Mouse (Mus musculus): ENCODE measurements around the gene Asl. TPM values are rescaled to one million over a fixed set of nuclear protein-coding genes. Genes with fewer than 3 reads are reported as not detected.

Asl gene
- polyA plus RNA-seq (2015; fragmentation: Nextera tagmentation; extraction: Ambion mirVana) = 30.0 and 30.4 TPM in 2 replicates

GRCm38 (mm10) chr5:130029142-130029897 lies at the start of gene Asl, which contains the start of gene Crcp:
TSS of gene Asl (minus strand) at chr5:130029247.
TSS of gene Crcp (plus strand) at chr5:130029290.
- peak; percentile 81 for ATAC-seq (ENCODE audit: insufficient number of reproducible peaks, low FRiP score, low TSS enrichment, low read depth)
- 1% methylated on average over 51 of the region's 51 CpGs for WGBS
- peak within 1 kb of the TSS; percentile 66 for H3K4me2 ChIP-seq (replicated peaks)

GRCm38 (mm10) chr5:130078834-130079156 lies 49.7 kb upstream of the Asl start:
- Histone ChIP-seq H3K4me1 (peaks cover 16% of the 10 kb centered on the region), H3K36me3 (peaks cover 6% of the 10 kb centered on the region; the same call in 1 of the 2 replicates), H3K27ac (replicated peaks) (peak overlapping the region; percentile 68; the same call in 1 of the 2 replicates), H3K27me3 (no peaks in the 10 kb centered on the region), H3K9ac (peak overlapping the region; percentile 72; the same call in 1 of the 2 replicates), H3K4me3 (replicated peaks) (peak overlapping the region; percentile 68), H3K9me3 (replicated peaks) (no peaks in the 10 kb centered on the region), H3K4me2 (replicated peaks) (peak overlapping the region; percentile 75)
- WGBS = 40% methylated on average over 6 of the region's 6 CpGs
- no peak for ATAC-seq (ENCODE audit: insufficient number of reproducible peaks, low FRiP score, low TSS enrichment, low read depth)

More at GRCm38 (mm10) chr5:130029142-130029897, at the start of gene Asl, which contains the start of gene Crcp:
- H3K27ac ChIP-seq (replicated peaks) = peak within 1 kb of the TSS; percentile 94
- no peaks in the 10 kb centered on the region for H3K36me3 ChIP-seq
- peak within 1 kb of the TSS; percentile 78 for H3K4me3 ChIP-seq (replicated peaks)
- peak within 1 kb of the TSS; percentile 78 for H3K9ac ChIP-seq
- H3K4me1 ChIP-seq = 0 out of 2 replicates have a peak, but pooled peaks cover 8% of the 10 kb centered on the region
- H3K27me3 ChIP-seq = 0 out of 2 replicates have a peak, but pooled peaks cover 3% of the 10 kb centered on the region
- no peaks in the 10 kb centered on the region for H3K9me3 ChIP-seq (replicated peaks)

- H3K4me2 ChIP-seq (replicated peaks) = no peak overlapping the region
- H3K36me3 ChIP-seq = peaks cover 6% of the 10 kb centered on the region; the same call in 1 of the 2 replicates
- 71% methylated on average over 9 of the region's 9 CpGs for WGBS
- peak overlapping the region; percentile 68; the same call in 1 of the 2 replicates for H3K27ac ChIP-seq (replicated peaks)
- no peak for ATAC-seq (ENCODE audit: insufficient number of reproducible peaks, low FRiP score, low TSS enrichment, low read depth)
- H3K9ac ChIP-seq = no peak overlapping the region
- H3K4me1 ChIP-seq = peaks cover 16% of the 10 kb centered on the region
- no peaks in the 10 kb centered on the region for H3K27me3 ChIP-seq
- H3K9me3 ChIP-seq (replicated peaks) = no peaks in the 10 kb centered on the region
- no peak overlapping the region for H3K4me3 ChIP-seq (replicated peaks)
These were observed 49.2 kb upstream of the Asl start for GRCm38 (mm10) chr5:130078096-130078833.

- Histone ChIP-seq H3K9me3 (replicated peaks) (no peaks in the 10 kb centered on the region), H3K4me1 (peaks cover 16% of the 10 kb centered on the region), H3K27me3 (no peaks in the 10 kb centered on the region), H3K9ac (no peak overlapping the region), H3K27ac (replicated peaks) (no peak overlapping the region), H3K4me3 (replicated peaks) (no peak overlapping the region), H3K4me2 (replicated peaks) (no peak overlapping the region), H3K36me3 (peaks cover 2% of the 10 kb centered on the region; the same call in 1 of the 2 replicates)
- WGBS = 47% methylated on average over 6 of the region's 6 CpGs
- ATAC-seq (ENCODE audit: insufficient number of reproducible peaks, low FRiP score, low TSS enrichment, low read depth) = no peak
These were observed 47.3 kb upstream of the Asl start for GRCm38 (mm10) chr5:130076396-130076795.

DNA sequence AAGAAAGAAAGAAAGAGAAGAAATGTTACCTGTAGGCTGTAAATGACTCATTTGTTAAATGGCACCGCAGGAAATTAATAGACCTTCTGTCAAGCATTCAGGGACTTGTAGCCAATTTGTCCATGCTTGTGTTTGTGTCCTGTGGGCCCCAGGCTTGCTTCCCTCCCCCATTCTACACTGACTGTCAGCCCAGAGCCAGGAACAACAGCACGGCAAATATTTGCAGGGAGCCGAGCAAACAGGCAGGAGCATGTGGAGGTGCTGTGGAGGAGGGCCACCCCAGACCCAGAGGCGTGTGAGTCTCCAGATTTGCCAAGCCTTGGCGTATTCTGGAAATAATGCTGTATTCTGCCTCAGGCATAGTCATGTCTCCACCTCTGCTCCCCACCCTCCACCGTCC lies 45.4 kb upstream of the Asl start:
- no peak overlapping the region for H3K4me3 ChIP-seq (replicated peaks)
- no peaks in the 10 kb centered on the region for H3K9me3 ChIP-seq (replicated peaks)
- H3K4me1 ChIP-seq = peaks cover 9% of the 10 kb centered on the region; the same call in 1 of the 2 replicates
- H3K4me2 ChIP-seq (replicated peaks) = no peak overlapping the region
- no peaks in the 10 kb centered on the region for H3K36me3 ChIP-seq
- no peak for ATAC-seq (ENCODE audit: insufficient number of reproducible peaks, low FRiP score, low TSS enrichment, low read depth)
- no peak overlapping the region for H3K27ac ChIP-seq (replicated peaks)
- no peak overlapping the region for H3K9ac ChIP-seq
- 46% methylated on average over 6 of the region's 6 CpGs for whole genome bisulfite sequencing
- no peaks in the 10 kb centered on the region for H3K27me3 ChIP-seq

DNA sequence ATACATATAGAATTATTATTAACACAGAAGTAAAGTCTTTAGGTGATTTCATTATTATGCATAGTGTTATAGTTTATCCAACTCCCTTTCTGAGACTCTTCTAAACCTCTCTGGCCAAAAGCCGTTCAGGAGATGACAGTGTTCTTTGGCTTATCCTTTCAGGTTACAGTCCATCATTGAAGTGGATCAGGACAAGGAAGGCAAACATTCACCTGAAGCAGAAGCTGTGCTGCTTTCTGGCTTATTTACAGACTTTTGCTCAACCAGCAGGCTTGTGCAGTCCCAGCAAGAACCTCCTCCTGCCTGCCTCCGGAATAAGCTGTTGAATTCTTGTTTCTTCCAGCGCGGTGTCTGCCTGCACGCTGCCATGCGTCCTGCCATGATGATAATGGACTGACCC lies 44.0 kb upstream of the Asl start, which contains the start of gene Tpst1:
Gene Tpst1, plus strand, starts transcription at position 301 of the 400 bp plus-strand sequence.
- Histone ChIP-seq H3K4me1 (0 out of 2 replicates have a peak, but pooled peaks cover 4% of the 10 kb centered on the region), H3K9ac (no peak within 1 kb of the TSS), H3K27ac (replicated peaks) (no peak within 1 kb of the TSS), H3K4me2 (replicated peaks) (no peak within 1 kb of the TSS), H3K9me3 (replicated peaks) (no peaks in the 10 kb centered on the region), H3K27me3 (no peaks in the 10 kb centered on the region), H3K4me3 (replicated peaks) (no peak within 1 kb of the TSS), H3K36me3 (no peaks in the 10 kb centered on the region)
- ATAC-seq (ENCODE audit: insufficient number of reproducible peaks, low FRiP score, low TSS enrichment, low read depth) = no peak
- WGBS = 93% methylated on average over 6 of the region's 6 CpGs

- Histone ChIP-seq H3K4me2 (replicated peaks) (no peak overlapping the region), H3K27me3 (no peaks in the 10 kb centered on the region), H3K9ac (no peak overlapping the region), H3K36me3 (no peaks in the 10 kb centered on the region), H3K27ac (replicated peaks) (no peak overlapping the region), H3K4me1 (peaks cover 2% of the 10 kb centered on the region; the same call in 1 of the 2 replicates), H3K9me3 (replicated peaks) (no peaks in the 10 kb centered on the region), H3K4me3 (replicated peaks) (no peak overlapping the region)
- 53% methylated on average over 3 of the region's 3 CpGs for WGBS
- ATAC-seq (ENCODE audit: insufficient number of reproducible peaks, low FRiP score, low TSS enrichment, low read depth) = no peak
These were observed 38.8 kb upstream of the Asl start for GRCm38 (mm10) chr5:130067841-130068264.

- peaks cover 2% of the 10 kb centered on the region; the same call in 1 of the 2 replicates for H3K4me1 ChIP-seq
- no peak overlapping the region for H3K9ac ChIP-seq
- H3K27me3 ChIP-seq = no peaks in the 10 kb centered on the region
- H3K4me3 ChIP-seq (replicated peaks) = no peak overlapping the region
- 87% methylated on average over 1 of the region's 1 CpGs for WGBS
- peaks cover 8% of the 10 kb centered on the region for H3K36me3 ChIP-seq
- no peak for ATAC-seq (ENCODE audit: insufficient number of reproducible peaks, low FRiP score, low TSS enrichment, low read depth)
- H3K27ac ChIP-seq (replicated peaks) = no peak overlapping the region
- no peak overlapping the region for H3K4me2 ChIP-seq (replicated peaks)
- no peaks in the 10 kb centered on the region for H3K9me3 ChIP-seq (replicated peaks)
These were observed 36.5 kb upstream of the Asl start for GRCm38 (mm10) chr5:130065579-130065978.

DNA sequence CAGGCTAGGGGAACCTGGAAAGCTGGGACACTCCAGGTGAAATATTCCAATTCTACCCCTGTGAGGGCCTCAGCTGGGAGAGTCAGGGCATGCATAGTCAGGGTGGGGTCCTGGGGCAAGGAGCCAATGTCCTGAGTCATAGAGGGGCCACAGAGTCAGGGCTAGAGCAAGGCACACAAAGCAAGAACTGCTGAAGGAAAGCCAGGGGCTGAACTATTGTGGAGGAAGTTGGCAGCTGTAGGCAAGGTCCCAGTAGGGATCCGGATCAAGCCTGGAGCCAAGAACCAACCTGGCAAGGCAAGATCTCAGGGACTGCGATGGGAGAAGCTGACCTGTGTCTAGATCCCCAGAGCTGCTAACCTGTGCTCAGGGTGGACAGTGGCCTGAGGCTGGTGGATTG lies 34.7 kb upstream of the Asl start:
- Histone ChIP-seq H3K9me3 (replicated peaks) (no peaks in the 10 kb centered on the region), H3K27ac (replicated peaks) (no peak overlapping the region), H3K9ac (no peak overlapping the region), H3K4me2 (replicated peaks) (no peak overlapping the region), H3K4me1 (peaks cover 2% of the 10 kb centered on the region; the same call in 1 of the 2 replicates), H3K4me3 (replicated peaks) (no peak overlapping the region), H3K36me3 (peaks cover 18% of the 10 kb centered on the region), H3K27me3 (no peaks in the 10 kb centered on the region)
- ATAC-seq (ENCODE audit: insufficient number of reproducible peaks, low FRiP score, low TSS enrichment, low read depth) = no peak
- WGBS = 76% methylated on average over 2 of the region's 2 CpGs

GRCm38 (mm10) chr5:130062096-130062495 lies 33.0 kb upstream of the Asl start:
- no peak overlapping the region for H3K27ac ChIP-seq (replicated peaks)

GRCm38 (mm10) chr5:130060329-130060665 lies 31.2 kb upstream of the Asl start:
- H3K27ac ChIP-seq (replicated peaks) = no peak overlapping the region
- ATAC-seq (ENCODE audit: insufficient number of reproducible peaks, low FRiP score, low TSS enrichment, low read depth) = no peak
- peaks cover 2% of the 10 kb centered on the region; the same call in 1 of the 2 replicates for H3K4me1 ChIP-seq
- H3K27me3 ChIP-seq = no peaks in the 10 kb centered on the region
- H3K9me3 ChIP-seq (replicated peaks) = no peaks in the 10 kb centered on the region
- H3K9ac ChIP-seq = no peak overlapping the region
- WGBS = 97% methylated on average over 4 of the region's 4 CpGs
- no peak overlapping the region for H3K4me2 ChIP-seq (replicated peaks)
- H3K36me3 ChIP-seq = peaks cover 20% of the 10 kb centered on the region
- H3K4me3 ChIP-seq (replicated peaks) = no peak overlapping the region

More at GRCm38 (mm10) chr5:130062096-130062495, 33.0 kb upstream of the Asl start:
- Histone ChIP-seq H3K36me3 (peaks cover 18% of the 10 kb centered on the region), H3K4me2 (replicated peaks) (no peak overlapping the region), H3K9me3 (replicated peaks) (no peaks in the 10 kb centered on the region), H3K9ac (no peak overlapping the region), H3K4me3 (replicated peaks) (no peak overlapping the region), H3K27me3 (no peaks in the 10 kb centered on the region), H3K4me1 (peaks cover 2% of the 10 kb centered on the region; the same call in 1 of the 2 replicates)
- WGBS = 67% methylated on average over 2 of the region's 2 CpGs
- no peak for ATAC-seq (ENCODE audit: insufficient number of reproducible peaks, low FRiP score, low TSS enrichment, low read depth)

All from embryonic facial prominence, embryonic 15.5 days (tissue).